Mouse (Mus musculus) thymus, postnatal 25 days (tissue): ENCODE results near the gene 4930447F04Rik.

Source experiments
- DNase-seq: peaks from one replicate; pipeline ENCODE4 v3.0.0; 2022

Gene 4930447F04Rik

GRCm38 (mm10) chrX:66304124-66304523, at the start of gene 4930447F04Rik:
TSS of gene 4930447F04Rik (minus strand) at chrX:66304224.
- DNase-seq = no peak
